Mouse (Mus musculus): ENCODE measurements around the gene Ube2v1.

The Ube2v1 gene

GRCm38 (mm10) chr2:167628872-167629271, 3.0 kb downstream of the Ube2v1 start:
- in situ Hi-C loops (cut with MboI; ENCODE audit: unreplicated experiment in 2 of 2), result no loop called here

GRCm38 (mm10) chr2:167627019-167627418, 4.9 kb downstream of the Ube2v1 start:
- in situ Hi-C loops (cut with MboI; ENCODE audit: unreplicated experiment in 2 of 2), result no loop called here

GRCm38 (mm10) chr2:167625670-167626069, 6.2 kb downstream of the Ube2v1 start:
- in situ Hi-C loops (cut with MboI; ENCODE audit: unreplicated experiment in 2 of 2), result no loop called here

GRCm38 (mm10) chr2:167624368-167625075, 7.4 kb downstream of the Ube2v1 start:
- in situ Hi-C loops (cut with MboI; ENCODE audit: unreplicated experiment in 2 of 2), result loop anchor here in 1 of 2 experiments (25.0 kb wide), 1 partner anchor 337 kb away; no protein-coding TSS in a partner anchor

GRCm38 (mm10) chr2:167622965-167623364, 8.9 kb downstream of the Ube2v1 start:
- in situ Hi-C loops (cut with MboI; ENCODE audit: unreplicated experiment in 2 of 2), result loop anchor here in 1 of 2 experiments (25.0 kb wide), 1 partner anchor 336 kb away; no protein-coding TSS in a partner anchor

GRCm38 (mm10) chr2:167622352-167622751, 9.5 kb downstream of the Ube2v1 start:
- in situ Hi-C loops (cut with MboI; ENCODE audit: unreplicated experiment in 2 of 2), result loop anchor here in 1 of 2 experiments (25.0 kb wide), 1 partner anchor 335 kb away; no protein-coding TSS in a partner anchor

- in situ Hi-C loops (cut with MboI; ENCODE audit: unreplicated experiment in 2 of 2), result loop anchor here in 1 of 2 experiments (25.0 kb wide), 1 partner anchor 334 kb away; no protein-coding TSS in a partner anchor
These were observed 10.4 kb downstream of the Ube2v1 start for GRCm38 (mm10) chr2:167621255-167622087.

- in situ Hi-C loops (cut with MboI; ENCODE audit: unreplicated experiment in 2 of 2), result loop anchor here in 1 of 2 experiments (25.0 kb wide), 1 partner anchor 330 kb away; no protein-coding TSS in a partner anchor
These were observed 14.4 kb downstream of the Ube2v1 start for GRCm38 (mm10) chr2:167617472-167617871.

- in situ Hi-C loops (cut with MboI; ENCODE audit: unreplicated experiment in 2 of 2), result loop anchor here in 1 of 2 experiments (25.0 kb wide), 1 partner anchor 330 kb away; no protein-coding TSS in a partner anchor
These were observed 14.9 kb downstream of the Ube2v1 start for GRCm38 (mm10) chr2:167617034-167617433.

GRCm38 (mm10) chr2:167613335-167613734, 18.6 kb downstream of the Ube2v1 start:
- in situ Hi-C loops (cut with MboI; ENCODE audit: unreplicated experiment in 2 of 2), result loop anchor here in 1 of 2 experiments (25.0 kb wide), 1 partner anchor 326 kb away; no protein-coding TSS in a partner anchor

GRCm38 (mm10) chr2:167612122-167612521, 19.8 kb downstream of the Ube2v1 start:
- in situ Hi-C loops (cut with MboI; ENCODE audit: unreplicated experiment in 2 of 2), result loop anchor here in 1 of 2 experiments (25.0 kb wide), 1 partner anchor 325 kb away; no protein-coding TSS in a partner anchor

- in situ Hi-C loops (cut with MboI; ENCODE audit: unreplicated experiment in 2 of 2), result loop anchor here in 1 of 2 experiments (25.0 kb wide), 1 partner anchor 324 kb away; no protein-coding TSS in a partner anchor
These were observed 20.6 kb downstream of the Ube2v1 start for GRCm38 (mm10) chr2:167611287-167611686.

GRCm38 (mm10) chr2:167606745-167607123, 25.2 kb downstream of the Ube2v1 start:
- in situ Hi-C loops (cut with MboI; ENCODE audit: unreplicated experiment in 2 of 2), result loop anchor here in 1 of 2 experiments (10.0 to 25.0 kb wide), 2 partner anchors 182 to 319 kb away; partner anchors contain the start of gene Slc9a8

- in situ Hi-C loops (cut with MboI; ENCODE audit: unreplicated experiment in 2 of 2), result loop anchor here in 1 of 2 experiments (10.0 to 25.0 kb wide), 2 partner anchors 181 to 319 kb away; partner anchors contain the start of gene Slc9a8
These were observed 25.8 kb downstream of the Ube2v1 start for GRCm38 (mm10) chr2:167605817-167606744.

GRCm38 (mm10) chr2:167605178-167605794, 26.6 kb downstream of the Ube2v1 start:
- in situ Hi-C loops (cut with MboI; ENCODE audit: unreplicated experiment in 2 of 2), result loop anchor here in 1 of 2 experiments (10.0 to 25.0 kb wide), 2 partner anchors 180 to 318 kb away; partner anchors contain the start of gene Slc9a8

- in situ Hi-C loops (cut with MboI; ENCODE audit: unreplicated experiment in 2 of 2), result loop anchor here (5.0 to 25.0 kb wide), 3 partner anchors 71 to 316 kb away; partner anchors contain the start of gene Slc9a8 (in 1 of the 2)
These were observed 28.9 kb downstream of the Ube2v1 start for GRCm38 (mm10) chr2:167602978-167603377.

GRCm38 (mm10) chr2:167602364-167602763, 29.5 kb downstream of the Ube2v1 start:
- in situ Hi-C loops (cut with MboI; ENCODE audit: unreplicated experiment in 2 of 2), result loop anchor here (5.0 to 25.0 kb wide), 3 partner anchors 70 to 315 kb away; partner anchors contain the start of gene Slc9a8 (in 1 of the 2)

GRCm38 (mm10) chr2:167600481-167600995, 31.4 kb downstream of the Ube2v1 start:
- in situ Hi-C loops (cut with MboI; ENCODE audit: unreplicated experiment in 2 of 2), result loop anchor here (5.0 to 25.0 kb wide), 3 partner anchors 68 to 313 kb away; partner anchors contain the start of gene Slc9a8 (in 1 of the 2)

All from v-Abl transformed pro-B cells (cell line).